Mouse (Mus musculus) limb, embryonic 13.5 days (tissue): Measurements from ENCODE around the gene Mllt6. TPM values are rescaled to one million over a fixed set of nuclear protein-coding genes. Genes with fewer than 3 reads are reported as not detected.

Source experiments
- microRNA-seq: library from miRNA; unstranded; fragments of <30 nt; microRNA quantifications from one replicate; pipeline ENCODE4, GENCODE M21; 2016
- polyA plus RNA-seq: library from polyadenylated mRNA; unstranded; fragments of >200 nt; fragmentation: Nextera tagmentation; extraction: Ambion mirVana; gene quantifications from 2 replicates; pipeline ENCODE4 v1.2.1, GENCODE M21; 2015

Gene Mllt6
- polyA plus RNA-seq, 1 experiment from 2014 or later = 3.3 TPM

Small RNA genes within 50 kb of the gene (microRNA-seq; reads per million reads assigned to microRNA genes)
- gene Gm24158 (not detected), gene Mir6927 (not detected)

Other genes starting within 250 kb of the Mllt6 start
- 6.7 and 7.2 TPM in 2 replicates for gene Arhgap23, start 247.9 kb upstream of the Mllt6 start, polyA plus RNA-seq
- gene 4933428G20Rik, start 163.1 kb upstream of the Mllt6 start, polyA plus RNA-seq = 1.1 and 1.5 TPM in 2 replicates
- gene Srcin1, start 87.2 kb upstream of the Mllt6 start, polyA plus RNA-seq = 0.32 and 0.48 TPM in 2 replicates
- 3.5 and 4.6 TPM in 2 replicates for gene Epop, start 33.7 kb upstream of the Mllt6 start, polyA plus RNA-seq
- gene Cisd3, start 22.4 kb downstream of the Mllt6 start, polyA plus RNA-seq = 11.2 and 13.5 TPM in 2 replicates
- gene Pcgf2, start 37.1 kb downstream of the Mllt6 start, polyA plus RNA-seq = 20.7 and 21.3 TPM in 2 replicates
- 490 and 497 TPM in 2 replicates for gene Psmb3, start 40.0 kb downstream of the Mllt6 start, polyA plus RNA-seq
- gene Pip4k2b, start 81.3 kb downstream of the Mllt6 start, polyA plus RNA-seq = 2.8 and 3.3 TPM in 2 replicates
- gene Cwc25, start 103.1 kb downstream of the Mllt6 start, polyA plus RNA-seq = 21.0 and 23.3 TPM in 2 replicates
- 0.83 TPM in 1 of 2 replicates, not detected in the other for gene 1700001P01Rik, start 112.5 kb downstream of the Mllt6 start, polyA plus RNA-seq
- gene Rpl23, start 119.0 kb downstream of the Mllt6 start, polyA plus RNA-seq = 547 and 558 TPM in 2 replicates
- 128 and 138 TPM in 2 replicates for gene Lasp1, start 135.6 kb downstream of the Mllt6 start, polyA plus RNA-seq
- 11.7 and 12.5 TPM in 2 replicates for gene B230217C12Rik, start 177.4 kb downstream of the Mllt6 start, polyA plus RNA-seq
- 0.37 and 0.63 TPM in 2 replicates for gene Fbxo47, start 220.7 kb downstream of the Mllt6 start, polyA plus RNA-seq